Mouse (Mus musculus) spleen, postnatal 14 days (tissue): Measurements from ENCODE around the gene Bicdl1.
"Not testable (repeated sequence)": the region's sequence is repeated elsewhere in the genome, so short reads cannot be mapped to it uniquely, and the experiment has no call there.

ENCODE experiments used
- DNase-seq, 2 experiments: peaks; one replicate each; pipeline ENCODE4 v3.0.0; 2021 to 2022; ENCODE audit warnings: low spot score in 2 of 2

The Bicdl1 gene

GRCm38 (mm10) chr5:115731001-115731731 is at the start of gene Bicdl1:
Gene Bicdl1, minus strand, starts transcription at chr5:115731621.
- DNase-seq = peak; percentile 36 to 65

- DNase-seq = no peak
These were observed 45.5 kb upstream of the Bicdl1 start for GRCm38 (mm10) chr5:115776911-115777310.

GRCm38 (mm10) chr5:115775350-115775749 is 43.9 kb upstream of the Bicdl1 start:
- DNase-seq = no peak

- no peak for DNase-seq
These were observed 38.6 kb upstream of the Bicdl1 start for GRCm38 (mm10) chr5:115770048-115770447.

- DNase-seq = no peak
These were observed 37.7 kb upstream of the Bicdl1 start for GRCm38 (mm10) chr5:115769116-115769515.

GRCm38 (mm10) chr5:115766821-115767220 is 35.4 kb upstream of the Bicdl1 start:
- DNase-seq = no peak

- no peak for DNase-seq
These were observed 32.6 kb upstream of the Bicdl1 start for GRCm38 (mm10) chr5:115763981-115764380.

- DNase-seq = no peak
These were observed 29.5 kb upstream of the Bicdl1 start for GRCm38 (mm10) chr5:115760903-115761302.

- no peak for DNase-seq
These were observed 27.2 kb upstream of the Bicdl1 start for GRCm38 (mm10) chr5:115758431-115759180.

GRCm38 (mm10) chr5:115757516-115757915 is 26.1 kb upstream of the Bicdl1 start:
- no peak for DNase-seq

- DNase-seq = no peak
These were observed 24.1 kb upstream of the Bicdl1 start for GRCm38 (mm10) chr5:115755501-115755900.

- no peak for DNase-seq
These were observed 23.4 kb upstream of the Bicdl1 start for GRCm38 (mm10) chr5:115754831-115755230.

- DNase-seq = no peak
These were observed 21.5 kb upstream of the Bicdl1 start for GRCm38 (mm10) chr5:115752883-115753282.

GRCm38 (mm10) chr5:115751916-115752315 is 20.5 kb upstream of the Bicdl1 start:
- not testable (repeated sequence) for DNase-seq

GRCm38 (mm10) chr5:115748316-115748715 is 16.9 kb upstream of the Bicdl1 start:
- DNase-seq = no peak

- no peak for DNase-seq
These were observed 13.9 kb upstream of the Bicdl1 start for GRCm38 (mm10) chr5:115745319-115745718.

- DNase-seq = no peak
These were observed 6.6 kb upstream of the Bicdl1 start for GRCm38 (mm10) chr5:115738032-115738431.

GRCm38 (mm10) chr5:115734570-115734969 is 3.1 kb upstream of the Bicdl1 start:
- DNase-seq = no peak

GRCm38 (mm10) chr5:115732849-115733216 is 1.4 kb upstream of the Bicdl1 start:
- DNase-seq = peak in 1 of 2 experiments; percentile 7

GRCm38 (mm10) chr5:115732176-115732848 is 891 bp upstream of the Bicdl1 start:
- DNase-seq = peak; percentile 76 to 79

- DNase-seq = no peak
These were observed 333 bp upstream of the Bicdl1 start for GRCm38 (mm10) chr5:115731732-115732175.

GRCm38 (mm10) chr5:115730314-115730713 is 1.1 kb downstream of the Bicdl1 start:
- DNase-seq = no peak
